Mouse (Mus musculus) heart, adult 2 months (tissue): ENCODE results near the gene Galnt13.

Experiments used
- CTCF ChIP-seq: fragments of 200-600 bp; IDR thresholded peaks from 2 replicates; pipeline ENCODE4 v1.8.1; 2022; ENCODE audit warnings: antibody characterized with exemption, mild to moderate bottlenecking, moderate library complexity
- POLR2A ChIP-seq: fragments of 200-500 bp; IDR thresholded peaks from 2 replicates; pipeline ENCODE4 v1.6.1; 2011; ENCODE audit warnings: mild to moderate bottlenecking, low read depth, low read length, control low read depth; ENCODE audit not compliant: insufficient read depth

GRCm38 (mm10) chr2:55153089-55153488 lies 717.0 kb downstream of the Galnt13 start:
- TF ChIP-seq CTCF = no peak
- TF ChIP-seq POLR2A = no peak
